Mouse (Mus musculus) hindlimb bud, embryonic 11.5 days (tissue): Measurements from ENCODE around the gene 2810459M11Rik.
"Not testable (repeated sequence)": the region's sequence is repeated elsewhere in the genome, so short reads cannot be mapped to it uniquely, and the experiment has no call there.

Experiments used
- DNase-seq: peaks from one replicate; pipeline ENCODE4 v3.0.0-alpha.2; 2012; ENCODE audit warnings: low read depth, low spot score; ENCODE audit errors: extremely low spot score

2810459M11Rik gene

DNA sequence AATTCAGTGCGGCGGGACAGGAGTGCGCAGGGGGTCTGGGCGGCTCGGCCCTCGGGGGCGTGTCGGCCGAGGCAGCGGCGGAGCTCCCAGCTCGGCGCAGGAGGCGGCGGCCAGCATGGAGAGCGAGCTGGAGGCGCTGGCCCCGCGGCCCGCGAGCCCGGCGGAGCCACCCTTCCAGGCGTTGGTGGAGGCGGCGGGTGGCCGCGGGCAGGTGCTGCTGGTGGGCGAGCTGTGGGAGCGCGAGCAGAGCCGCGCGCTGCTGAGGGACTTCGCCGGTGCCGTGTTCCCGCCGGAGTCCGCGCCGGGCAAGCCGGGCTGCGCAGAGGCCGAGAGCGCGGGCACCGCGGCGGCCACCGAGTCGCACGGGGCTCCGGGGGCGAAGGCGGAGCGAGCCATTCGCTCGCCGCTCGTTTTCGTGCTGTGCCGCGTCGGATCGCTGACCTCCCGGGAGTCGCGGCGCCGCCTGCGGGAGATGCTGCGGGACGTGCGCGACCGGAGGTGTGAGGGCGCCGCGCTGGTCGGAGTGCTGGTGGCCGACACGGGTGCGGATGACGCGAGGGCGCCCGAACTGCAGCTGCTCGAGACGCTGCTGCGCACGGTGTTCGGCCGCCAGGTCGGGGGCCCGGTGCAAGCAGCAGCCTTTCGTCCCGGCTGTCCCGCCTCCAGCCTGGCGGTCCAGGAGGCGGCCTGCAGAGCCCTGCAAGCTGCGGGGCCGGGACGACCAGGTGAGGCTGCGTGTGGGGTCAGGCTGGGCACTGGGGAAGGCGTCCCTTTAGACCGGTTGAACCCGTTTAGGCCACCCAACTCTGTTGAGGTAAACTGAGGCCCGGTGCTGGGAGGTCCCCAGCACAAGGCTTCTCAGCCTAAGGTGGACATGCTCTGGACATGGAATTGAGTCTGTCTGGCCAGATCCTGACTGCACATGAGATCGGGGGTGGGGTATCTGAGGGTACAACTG is at the start of gene 2810459M11Rik:
Gene 2810459M11Rik (plus strand): TSS at position 16 of the 958 bp plus-strand sequence.
- DNase-seq, result no peak

DNA sequence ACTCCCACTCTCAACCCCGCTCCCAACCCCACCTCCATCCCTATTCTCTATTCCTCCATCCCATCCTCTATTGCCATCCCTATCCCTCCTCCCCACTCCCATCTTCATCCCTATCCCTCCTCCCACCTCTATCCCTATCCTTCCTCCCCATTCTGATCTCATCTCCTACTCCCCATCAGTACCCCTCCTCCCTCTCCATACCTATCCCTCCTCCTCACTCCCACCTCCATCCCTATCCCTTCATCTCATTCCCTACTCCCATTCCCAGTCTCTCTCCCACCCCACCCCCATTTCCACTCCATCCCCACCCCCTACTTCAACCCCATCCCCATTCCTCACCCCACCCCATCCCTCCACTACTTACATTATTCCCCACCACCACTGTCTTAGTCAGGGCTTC is 48.4 kb upstream of the 2810459M11Rik start:
- no peak for DNase-seq

DNA sequence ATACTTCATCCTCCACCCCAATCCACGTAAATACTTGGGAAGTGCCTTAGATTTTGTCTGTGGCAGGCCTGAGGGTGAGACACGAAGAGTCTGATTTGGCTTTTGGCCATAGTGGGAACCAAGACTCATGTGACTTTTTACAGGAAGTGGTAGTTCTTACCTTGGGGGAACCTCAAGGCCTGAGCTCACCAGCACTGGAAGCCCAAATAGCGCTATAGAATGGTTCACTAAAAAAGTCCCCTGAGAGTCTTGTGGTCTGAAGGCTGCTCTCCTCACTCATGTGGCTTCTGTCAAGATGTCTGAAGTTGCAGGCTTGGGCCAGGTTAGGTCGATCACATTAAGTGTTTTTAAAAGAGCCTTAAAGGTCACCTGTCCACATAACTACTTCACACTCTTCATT is 47.7 kb upstream of the 2810459M11Rik start:
- DNase-seq, result no peak

DNA sequence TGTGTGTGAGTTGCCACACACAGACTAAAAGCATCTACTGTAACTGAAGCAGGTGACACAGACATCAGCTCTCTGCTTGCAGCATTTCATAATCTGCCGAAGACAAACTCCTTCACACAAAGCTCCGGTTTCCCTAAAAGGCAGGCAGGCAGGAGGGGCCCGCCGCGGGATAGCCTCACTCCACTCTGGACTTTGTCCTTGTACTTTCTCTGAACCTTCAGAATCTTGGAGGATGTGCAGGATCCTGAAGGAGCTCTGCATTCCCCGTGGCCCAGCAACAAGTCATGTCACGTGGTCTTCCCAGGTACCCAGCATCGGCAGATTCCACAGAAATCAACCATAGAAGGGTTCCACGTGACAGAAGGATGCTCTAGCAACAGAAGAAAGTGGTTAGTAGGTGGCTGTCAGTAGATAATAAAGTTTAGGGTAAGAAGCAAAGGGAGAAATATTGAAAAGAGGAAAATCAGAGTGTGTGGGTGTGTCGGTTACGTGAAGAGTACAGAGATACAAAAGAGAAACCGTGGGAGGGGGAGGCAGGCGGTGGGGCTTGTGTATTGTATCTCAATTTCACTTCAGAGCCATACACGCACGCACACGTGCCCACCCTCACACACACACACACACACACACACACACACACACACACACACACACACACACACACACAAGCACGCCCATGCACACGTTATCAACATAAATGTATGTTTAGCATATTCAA is 45.7 kb upstream of the 2810459M11Rik start:
- no peak for DNase-seq

DNA sequence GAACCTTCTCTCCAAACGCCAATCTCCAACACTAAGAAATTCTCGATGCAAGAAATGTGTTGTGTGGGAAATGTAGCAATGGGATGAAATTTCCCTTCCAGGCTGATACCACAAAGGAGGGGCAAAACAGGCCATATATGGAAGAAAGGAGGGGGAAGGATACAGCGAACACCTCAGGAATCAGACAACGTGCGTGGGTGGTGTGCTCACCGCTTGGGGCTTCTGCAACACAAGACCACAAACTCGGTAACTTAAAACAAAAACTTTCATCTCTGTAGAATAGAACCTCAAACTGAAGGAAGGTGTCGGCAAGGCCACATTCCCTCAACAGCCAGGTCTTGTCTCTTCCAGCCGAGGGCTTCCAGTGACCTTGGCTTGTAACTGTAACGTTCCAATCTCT is 40.1 kb upstream of the 2810459M11Rik start:
- no peak for DNase-seq

DNA sequence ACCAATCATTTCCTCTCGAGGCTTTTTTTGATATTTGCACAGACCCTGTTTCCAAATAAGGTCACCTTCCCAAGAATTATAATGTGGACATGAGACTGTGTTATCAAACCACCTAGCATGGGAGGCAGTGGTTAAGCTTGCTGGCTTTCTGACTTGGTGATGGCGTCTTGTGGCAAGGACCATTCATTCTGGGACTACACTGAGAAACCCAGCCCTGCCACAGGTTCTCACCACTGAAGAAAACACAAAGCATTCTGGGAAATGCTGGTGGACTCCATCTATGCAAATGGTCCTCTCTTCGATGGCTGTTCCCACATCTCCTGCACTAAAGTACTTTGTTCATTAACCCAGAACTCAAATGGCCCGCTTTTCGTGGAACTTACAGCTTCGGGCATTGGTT is 39.6 kb upstream of the 2810459M11Rik start:
- no peak for DNase-seq

DNA sequence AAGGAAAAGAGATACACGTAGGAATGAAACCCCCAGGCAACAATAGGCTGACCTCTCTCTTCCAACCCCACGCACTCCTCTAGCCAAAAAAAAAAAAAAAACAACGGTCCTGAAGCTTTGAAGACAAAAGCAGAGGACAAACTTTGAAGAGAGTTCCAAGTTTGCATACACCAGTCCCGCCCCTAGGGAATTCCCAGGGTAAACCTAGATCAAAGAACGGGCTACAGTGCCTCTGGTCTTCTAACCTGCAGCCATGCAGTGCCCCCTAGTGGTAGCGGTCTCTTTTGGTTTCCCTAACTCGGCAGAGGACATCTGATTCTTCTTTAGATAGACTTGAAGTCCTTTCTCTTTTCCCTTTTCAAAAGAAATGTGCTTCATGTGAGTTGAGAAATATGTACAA is 37.9 kb upstream of the 2810459M11Rik start:
- peak; percentile 86 for DNase-seq

DNA sequence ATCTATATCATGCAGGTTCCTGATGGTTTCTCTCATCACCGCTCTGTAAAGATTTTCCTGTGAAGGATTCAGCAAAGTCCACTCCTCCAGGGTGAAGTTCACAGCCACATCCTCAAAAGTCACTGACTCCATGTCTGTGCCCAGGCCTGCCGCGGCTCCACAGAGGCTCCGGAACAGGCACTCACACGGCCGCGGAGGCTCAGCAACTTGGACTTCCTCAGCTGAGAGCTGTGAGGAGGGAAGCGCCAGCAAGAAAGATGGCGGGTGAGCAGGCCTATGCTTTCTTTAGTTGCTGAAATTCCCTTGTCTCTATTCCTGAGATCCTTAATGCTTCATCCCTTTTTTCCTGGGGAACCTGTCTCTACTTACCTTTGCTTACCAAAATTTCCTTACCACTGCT is 29.9 kb upstream of the 2810459M11Rik start:
- not testable (repeated sequence) for DNase-seq

DNA sequence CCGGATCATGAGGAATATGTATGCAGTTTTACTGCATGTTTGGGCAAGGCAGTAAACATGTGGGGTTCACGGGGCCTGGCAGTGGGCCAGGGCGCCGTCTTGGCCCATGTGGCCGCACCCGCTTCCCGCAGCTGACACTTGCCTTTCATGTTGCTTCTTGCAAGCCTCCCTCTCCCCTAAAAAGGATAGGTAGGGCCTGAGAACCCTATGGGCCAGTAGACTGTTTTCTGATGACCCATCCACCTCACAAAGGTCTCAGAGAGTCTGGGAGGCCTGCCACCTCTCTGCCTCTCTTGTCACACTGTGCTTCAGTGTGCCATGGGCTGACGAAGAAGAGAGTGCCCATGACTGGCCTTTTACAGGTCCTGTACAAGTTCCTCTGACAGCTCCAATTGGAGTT is 29.1 kb upstream of the 2810459M11Rik start, which contains the start of gene Spata3:
Gene Spata3 (plus strand): TSS at position 301 of the 400 bp plus-strand sequence.
- no peak for DNase-seq

DNA sequence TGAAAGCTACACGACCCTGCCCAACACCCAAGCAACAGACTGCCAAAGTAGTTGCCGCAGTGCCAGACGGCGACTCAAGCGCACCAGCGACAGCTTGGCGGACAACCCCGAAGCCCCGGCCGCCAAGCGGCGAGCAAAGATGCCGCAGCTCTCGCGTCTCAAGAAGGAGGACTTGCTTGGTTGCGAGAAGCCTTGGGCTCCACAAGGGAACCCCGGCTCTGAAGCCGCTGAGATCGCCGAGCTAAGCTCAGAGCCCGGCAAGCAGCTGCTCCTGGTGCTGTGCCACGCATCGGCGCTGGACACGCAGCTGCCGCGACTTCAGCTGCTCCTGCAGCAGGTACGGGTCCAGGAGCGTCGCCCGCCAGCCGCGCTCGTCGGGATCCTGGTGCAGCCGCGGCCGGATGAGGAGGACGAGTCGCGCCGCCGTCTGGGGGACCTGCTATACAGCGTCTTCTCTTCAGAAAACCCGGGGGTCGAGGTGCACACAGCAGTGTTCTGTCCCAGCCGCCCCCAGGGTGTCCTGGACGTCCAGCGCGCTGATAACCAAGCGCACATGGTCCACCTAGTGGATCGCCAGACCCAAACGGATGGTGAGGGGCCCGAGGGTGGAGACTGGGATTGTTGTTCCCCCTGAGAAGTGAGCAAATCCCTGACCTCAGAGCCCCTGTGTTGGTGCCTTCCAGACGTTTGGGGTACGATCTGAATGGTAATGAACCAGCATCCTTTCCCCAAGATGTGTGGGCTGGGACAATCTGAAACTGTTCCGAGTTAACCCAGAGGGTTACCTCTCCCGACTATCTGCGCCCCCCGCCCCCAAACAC is 27.2 kb upstream of the 2810459M11Rik start:
- DNase-seq, result peak; percentile 24

DNA sequence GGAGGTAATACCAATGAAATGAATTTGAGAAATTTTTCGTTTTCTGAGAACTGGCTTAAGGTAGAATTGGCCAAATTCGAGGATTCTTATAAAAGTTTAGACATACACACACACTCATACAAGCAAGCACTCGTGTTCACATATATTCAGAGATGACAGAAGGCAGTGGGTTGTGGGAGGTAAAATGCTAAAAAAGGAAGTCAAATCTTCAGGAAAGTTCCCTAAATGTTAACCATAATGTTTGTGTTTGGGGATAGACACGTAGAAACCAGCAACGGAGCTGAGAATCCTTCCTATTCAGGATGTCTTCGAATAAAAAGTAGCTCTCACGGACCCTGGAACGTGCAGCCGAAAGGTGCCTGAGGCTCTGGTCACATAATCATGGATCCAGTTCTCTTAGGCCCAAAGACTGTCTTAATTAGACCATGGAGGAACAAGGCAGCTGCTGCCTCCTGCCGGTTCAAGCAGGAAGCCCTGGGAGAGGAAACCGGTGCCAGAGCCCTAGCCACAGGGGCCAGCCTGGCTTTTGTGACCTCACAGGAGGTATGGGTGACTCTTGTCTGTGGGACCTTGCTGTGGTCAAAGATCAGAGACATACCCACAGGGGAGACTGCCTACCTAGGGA is 24.2 kb upstream of the 2810459M11Rik start:
- no peak for DNase-seq

DNA sequence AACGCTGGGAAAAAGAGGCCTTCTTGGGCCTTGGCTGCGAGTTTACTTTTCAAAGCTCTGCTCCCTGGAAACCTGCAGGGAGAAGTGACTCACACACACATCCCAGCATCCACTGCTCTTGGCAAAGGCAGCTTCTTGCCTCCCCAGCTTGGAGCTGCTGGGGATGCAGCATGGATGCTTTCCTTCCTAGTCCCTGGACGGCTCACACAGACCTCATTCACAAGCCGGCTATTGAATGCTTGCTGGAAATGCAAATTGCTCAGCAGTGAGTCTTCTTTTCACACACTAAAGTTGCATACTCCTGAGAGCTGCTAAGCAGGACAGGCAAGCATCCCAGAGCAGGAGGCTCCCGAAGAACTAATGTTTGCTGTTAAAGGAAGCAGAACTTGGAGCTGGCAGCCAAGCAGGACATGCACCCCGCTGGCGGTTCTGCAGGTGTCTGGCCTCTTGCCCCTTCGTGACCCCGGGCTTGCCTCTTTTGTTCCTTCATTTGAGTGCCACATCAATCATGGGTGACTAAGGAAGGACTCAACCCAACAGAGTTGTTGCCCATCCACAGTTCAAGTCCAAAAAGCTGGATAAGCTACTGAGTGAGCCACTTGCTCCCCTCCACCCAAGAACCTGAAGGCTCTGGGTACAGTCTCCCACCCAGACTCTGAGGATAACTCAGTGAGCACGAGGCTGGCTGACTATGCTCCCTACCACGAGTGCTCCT is 13.2 kb upstream of the 2810459M11Rik start:
- DNase-seq, result no peak

DNA sequence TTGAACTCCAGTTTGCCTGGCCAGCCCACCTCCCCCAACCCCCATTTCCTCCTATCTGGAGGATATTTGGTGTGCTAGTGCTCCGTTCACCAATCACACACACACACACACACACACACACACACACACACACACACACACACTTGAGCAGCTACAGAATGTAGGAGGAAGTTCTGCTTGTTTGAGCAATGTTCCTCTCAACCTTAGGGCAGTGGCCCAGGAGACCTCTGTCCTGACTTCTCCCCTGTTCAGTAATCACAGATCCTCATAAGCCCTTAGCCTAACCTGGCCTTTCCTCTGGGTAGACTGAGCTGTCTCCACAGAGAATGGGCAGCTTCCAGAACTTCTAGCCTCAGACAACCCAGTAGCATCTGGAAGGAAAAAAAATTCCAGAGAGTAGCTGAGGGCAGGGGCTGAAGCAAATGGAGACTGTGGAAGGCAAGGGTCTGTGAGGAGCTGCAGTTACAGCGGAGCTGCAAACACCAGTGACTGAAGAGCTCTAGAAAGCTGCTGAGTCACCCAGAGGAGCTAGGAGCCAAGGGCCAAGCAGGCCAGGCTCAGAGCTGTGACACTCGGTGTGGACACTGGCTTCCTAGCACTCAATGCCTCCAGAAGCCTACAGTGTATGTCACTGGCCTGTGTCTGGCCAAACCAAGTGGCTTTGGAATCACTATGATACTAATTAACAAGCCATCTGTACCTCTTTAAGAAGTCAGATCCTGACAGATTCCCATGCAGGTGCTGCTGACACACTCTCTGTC is 7.3 kb upstream of the 2810459M11Rik start:
- no peak for DNase-seq

DNA sequence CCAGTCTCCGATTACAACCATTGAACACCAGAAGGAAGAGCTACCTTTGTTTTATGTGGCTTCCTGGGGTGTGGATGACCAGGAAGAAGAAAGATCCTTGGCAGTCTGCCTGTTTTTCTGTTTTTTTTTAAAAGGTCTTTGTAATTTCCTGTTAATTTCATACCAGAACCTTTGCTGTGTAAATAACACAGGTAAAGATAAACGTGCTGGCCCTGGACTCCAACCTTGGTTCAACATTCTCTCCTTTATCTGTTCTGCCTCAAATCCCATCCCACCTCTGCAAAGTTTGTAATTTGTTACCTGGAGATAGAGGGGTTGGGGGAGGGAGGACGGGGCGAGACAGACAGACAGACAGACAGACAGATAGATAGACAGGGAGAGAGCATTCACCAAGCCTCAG is 5.5 kb upstream of the 2810459M11Rik start:
- DNase-seq, result no peak

DNA sequence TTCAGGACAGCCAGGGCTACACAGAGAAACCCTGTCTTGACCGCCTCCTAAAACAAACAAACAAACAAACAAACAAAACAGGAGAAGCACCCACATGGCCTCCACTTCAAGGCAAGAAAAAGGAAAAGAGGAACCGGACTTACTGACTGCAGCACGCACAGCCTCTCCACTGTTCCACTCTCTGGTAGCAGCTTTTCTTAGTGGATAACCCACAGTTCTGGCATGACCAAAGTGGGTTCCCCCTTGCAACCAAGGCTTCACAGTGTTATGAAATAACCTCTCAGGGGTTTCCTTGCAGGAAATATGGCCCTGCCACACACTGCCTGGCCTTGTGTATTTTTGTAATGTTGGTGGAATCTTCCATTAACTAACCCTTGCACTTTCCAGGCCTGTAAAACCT is 4.8 kb upstream of the 2810459M11Rik start:
- no peak for DNase-seq

DNA sequence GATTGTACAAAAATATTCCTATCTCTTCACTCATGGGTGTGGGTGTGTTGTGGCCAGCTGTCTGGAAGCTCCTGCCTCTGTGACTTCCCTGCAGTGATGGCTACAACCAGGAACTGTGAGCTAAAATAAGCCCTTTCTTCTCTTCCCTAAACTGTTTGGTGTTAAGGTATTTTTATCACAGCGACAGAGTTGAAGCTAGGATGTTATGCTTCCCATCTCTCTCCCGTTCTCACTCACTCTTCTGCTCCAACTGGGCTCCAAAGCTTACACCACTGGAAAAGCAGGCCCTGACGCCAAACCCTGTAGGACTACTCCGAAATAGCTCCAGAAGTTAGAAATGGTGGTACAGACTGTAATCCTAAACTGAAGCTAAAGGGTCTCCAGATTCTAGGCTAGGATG is 607 bp upstream of the 2810459M11Rik start:
- no peak for DNase-seq

DNA sequence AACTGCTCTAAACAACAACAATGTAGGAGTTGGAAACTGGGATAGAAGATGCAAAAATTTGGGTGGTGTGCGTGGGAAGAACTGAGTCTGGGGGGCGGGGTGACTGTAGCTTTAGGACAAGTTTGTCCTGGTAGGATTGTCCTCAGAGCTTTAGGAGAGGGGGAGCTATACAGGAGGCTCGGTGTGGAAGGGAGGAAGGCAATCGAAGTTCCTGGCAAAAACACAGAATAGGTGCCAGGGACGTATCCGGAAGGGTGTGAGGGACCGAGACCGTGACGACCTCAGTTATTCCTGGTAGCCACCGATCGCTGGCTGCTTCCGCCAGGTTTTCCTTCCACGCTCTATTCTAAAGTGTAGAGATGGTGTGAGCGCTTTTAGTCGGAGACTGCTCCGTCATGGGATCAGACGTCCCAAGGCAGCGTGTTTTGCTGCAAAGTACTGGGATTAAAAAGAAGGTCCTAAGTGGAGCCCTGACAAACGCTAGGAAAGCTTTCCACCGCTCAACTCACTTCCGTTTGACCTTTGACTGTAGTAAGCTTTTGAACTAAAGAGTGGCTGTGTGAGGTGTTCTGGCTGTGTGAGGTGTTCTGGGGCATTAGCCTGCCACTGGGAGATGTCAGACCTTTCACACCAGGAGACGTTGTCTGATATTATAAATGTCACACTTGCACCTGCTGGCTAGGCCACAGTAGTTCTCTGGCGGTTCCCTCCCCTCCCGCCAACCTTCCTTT is 1.3 kb downstream of the 2810459M11Rik start:
- no peak for DNase-seq

DNA sequence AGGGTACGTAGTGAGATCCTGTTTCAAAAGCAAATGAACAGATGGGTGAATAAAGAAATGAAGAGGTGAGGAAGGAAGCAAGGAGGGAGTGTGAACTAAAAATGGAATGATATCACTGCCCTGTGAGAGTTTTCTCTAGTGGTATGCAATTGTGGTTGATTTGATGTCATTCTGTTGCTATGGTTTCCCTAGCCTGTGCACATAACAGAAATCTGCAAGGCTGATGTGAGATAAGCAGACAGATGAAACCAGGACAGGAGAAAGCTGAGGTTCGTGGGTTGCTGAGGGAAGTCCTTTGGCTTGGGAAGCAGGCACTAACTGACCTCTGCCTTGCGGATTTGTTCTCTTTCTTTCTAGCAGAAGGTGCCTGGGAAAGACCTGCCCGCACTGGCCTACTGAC is 2.6 kb downstream of the 2810459M11Rik start:
- no peak for DNase-seq

DNA sequence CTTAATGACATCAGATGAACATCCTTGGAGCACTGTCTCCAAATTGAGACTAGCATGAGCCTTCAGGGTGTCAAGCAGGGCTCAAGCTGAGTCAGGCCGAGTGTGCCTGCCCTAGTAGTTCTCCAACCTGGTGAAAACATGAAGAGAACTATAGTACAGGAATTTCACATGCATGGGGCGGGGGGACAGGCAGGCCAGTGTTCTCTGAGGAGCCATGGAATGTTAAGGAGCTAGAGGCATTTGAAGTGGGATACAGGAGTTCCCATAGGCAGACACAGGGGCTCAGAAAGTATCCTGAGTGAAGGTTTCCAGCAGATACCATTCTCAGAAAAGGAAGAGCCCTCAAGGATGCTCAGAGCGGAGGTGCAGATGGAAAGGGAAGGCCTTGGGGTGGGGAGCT is 3.1 kb downstream of the 2810459M11Rik start:
- no peak for DNase-seq
